Mouse (Mus musculus): ENCODE measurements around the gene Cox10. TPM values are rescaled to one million over a fixed set of nuclear protein-coding genes. Genes with fewer than 3 reads are reported as not detected.

The Cox10 gene
- polyA plus RNA-seq, 1 experiment from 2014 or later = 28.6 TPM

DNA sequence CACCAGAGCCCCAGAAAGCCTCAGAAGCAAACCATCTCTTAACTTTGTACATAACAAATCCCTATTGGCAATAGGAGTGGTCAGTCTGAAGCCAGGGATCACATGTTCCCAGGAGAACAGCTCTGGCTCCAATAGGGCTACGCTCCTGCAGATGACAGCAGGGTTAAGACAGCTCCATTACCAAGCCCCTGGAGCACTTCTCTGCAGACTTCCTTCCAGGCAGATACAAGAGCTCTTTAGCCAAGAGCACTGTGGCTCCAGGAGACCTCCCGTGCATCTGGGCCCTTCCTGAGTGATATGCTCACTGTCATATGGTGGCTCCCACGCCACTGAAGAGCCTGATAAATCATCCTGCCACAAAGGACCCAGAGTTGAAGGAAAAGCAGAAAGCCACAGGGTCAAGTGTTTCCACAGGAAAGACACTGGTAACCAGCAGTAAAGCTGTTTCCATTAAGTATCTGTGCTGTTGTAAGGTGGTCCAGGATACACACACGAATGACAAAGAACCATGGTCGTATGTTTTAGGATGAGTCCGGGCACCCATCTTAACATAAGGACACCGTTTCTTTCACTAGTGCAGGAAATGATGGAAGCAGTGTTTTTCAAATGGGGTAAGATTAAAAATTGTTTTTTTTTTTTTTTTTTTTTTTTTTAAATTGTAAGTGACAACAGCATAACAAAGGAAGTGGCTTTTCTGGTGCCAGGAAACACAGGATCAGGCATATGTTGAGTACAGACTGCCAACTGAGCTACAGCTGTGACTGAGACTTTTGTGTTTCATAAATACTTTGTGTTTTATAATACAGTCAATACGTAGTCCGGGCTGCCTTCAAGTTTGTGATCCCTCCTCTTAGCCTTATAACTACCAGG, 90.0 kb downstream of the Cox10 start:
- Histone ChIP-seq H3K4me2 (replicated peaks) (no peak overlapping the region), H3K4me1 (replicated peaks) (no peaks in the 10 kb centered on the region), H3K9ac (no peak overlapping the region), H3K9me3 (no peaks in the 10 kb centered on the region), H3K36me3 (no peaks in the 10 kb centered on the region), H3K27me3 (replicated peaks) (no peaks in the 10 kb centered on the region), H3K4me3 (replicated peaks) (no peak overlapping the region), H3K27ac (no peak overlapping the region)
- 73% methylated on average over 9 of the region's 9 CpGs for WGBS
- ATAC-seq = no peak

DNA sequence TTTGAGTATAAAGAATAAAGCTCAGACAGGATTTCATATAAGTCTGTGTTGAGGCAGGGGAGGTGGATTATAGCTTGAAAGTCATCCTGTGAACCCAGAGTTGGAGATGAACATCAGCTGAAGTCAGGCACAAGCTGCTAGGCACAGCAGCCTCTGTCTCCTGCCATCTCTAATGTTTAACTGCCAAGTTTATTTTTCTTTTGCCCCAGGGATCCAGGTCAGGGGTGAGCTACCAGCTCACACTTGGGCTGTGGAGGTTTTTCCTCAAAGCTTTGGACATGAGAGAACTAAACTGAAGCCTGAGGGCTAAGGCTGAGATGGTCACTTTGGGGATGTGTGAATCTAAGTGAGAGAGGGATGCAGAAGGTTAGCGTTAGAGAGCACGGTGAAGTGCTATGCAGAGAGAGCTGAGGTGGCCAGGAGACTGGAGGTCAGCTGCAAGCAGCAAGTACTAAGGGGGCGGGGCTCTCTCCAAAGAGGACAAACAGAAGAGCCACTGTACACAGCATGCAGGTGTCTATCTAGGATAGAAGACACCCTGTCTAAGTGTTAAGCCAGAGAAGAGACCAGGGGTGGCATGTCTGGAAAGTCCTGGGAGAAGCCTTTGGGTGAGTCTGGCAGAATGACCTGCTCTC, 91.1 kb downstream of the Cox10 start:
- Histone ChIP-seq H3K27me3 (replicated peaks) (no peaks in the 10 kb centered on the region), H3K4me1 (replicated peaks) (no peaks in the 10 kb centered on the region), H3K9me3 (no peaks in the 10 kb centered on the region), H3K9ac (no peak overlapping the region), H3K4me2 (replicated peaks) (no peak overlapping the region), H3K4me3 (replicated peaks) (no peak overlapping the region), H3K27ac (no peak overlapping the region), H3K36me3 (no peaks in the 10 kb centered on the region)
- WGBS = 69% methylated on average over 3 of the region's 3 CpGs
- no peak for ATAC-seq

DNA sequence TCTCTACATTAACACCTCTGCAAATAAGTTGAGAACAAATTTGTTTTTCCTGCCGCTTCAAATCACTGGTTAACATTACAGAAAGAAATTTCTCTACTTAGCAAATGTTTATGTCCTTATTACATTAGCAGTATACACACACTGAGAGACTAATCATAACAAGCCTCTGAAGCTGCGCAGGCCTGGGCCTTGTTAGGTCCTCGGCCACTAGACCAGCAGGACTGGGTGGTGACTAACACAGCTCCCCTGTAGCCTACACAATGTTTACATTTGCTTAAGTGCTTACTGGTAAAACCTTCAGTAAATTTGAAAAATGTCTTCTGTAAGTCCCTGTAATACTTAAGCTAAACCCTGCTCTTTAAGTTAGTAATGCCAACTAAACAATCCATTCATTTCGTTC, 92.6 kb downstream of the Cox10 start:
- Histone ChIP-seq H3K9ac (no peak overlapping the region), H3K4me3 (replicated peaks) (no peak overlapping the region)
- 38% methylated on average over 4 of the region's 4 CpGs for WGBS

DNA sequence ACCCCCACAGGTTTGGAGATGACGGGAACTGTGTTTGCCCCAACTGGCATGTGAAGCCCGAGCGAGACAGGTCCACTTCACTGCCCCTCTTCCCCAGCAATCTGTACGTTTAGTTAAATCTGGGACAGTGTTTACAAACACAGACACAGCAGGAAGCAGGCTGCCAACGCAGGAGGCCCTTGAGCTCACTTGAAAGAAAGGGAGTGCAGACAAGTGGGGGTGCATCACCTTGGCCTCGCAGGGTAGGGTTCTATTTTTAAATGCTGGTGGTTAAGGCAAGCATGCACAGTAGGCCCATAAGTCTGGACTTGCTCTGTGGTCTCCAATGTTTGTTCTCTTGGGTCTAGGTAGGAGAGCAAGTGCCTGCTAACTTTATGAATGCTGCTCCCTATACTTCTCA, 93.8 kb downstream of the Cox10 start:
- H3K27ac ChIP-seq = no peak overlapping the region
- H3K4me2 ChIP-seq (replicated peaks) = no peak overlapping the region
- WGBS = 53% methylated on average over 6 of the region's 6 CpGs
- no peak overlapping the region for H3K4me3 ChIP-seq (replicated peaks)
- H3K9ac ChIP-seq = no peak overlapping the region
- H3K36me3 ChIP-seq = no peaks in the 10 kb centered on the region
- H3K4me1 ChIP-seq (replicated peaks) = no peaks in the 10 kb centered on the region
- no peaks in the 10 kb centered on the region for H3K9me3 ChIP-seq
- no peaks in the 10 kb centered on the region for H3K27me3 ChIP-seq (replicated peaks)
- no peak for ATAC-seq

More for the DNA sequence above, 92.6 kb downstream of the Cox10 start:
- no peaks in the 10 kb centered on the region for H3K4me1 ChIP-seq (replicated peaks)
- no peak for ATAC-seq
- H3K27me3 ChIP-seq (replicated peaks) = no peaks in the 10 kb centered on the region
- H3K4me2 ChIP-seq (replicated peaks) = no peak overlapping the region
- no peak overlapping the region for H3K27ac ChIP-seq
- no peaks in the 10 kb centered on the region for H3K9me3 ChIP-seq
- H3K36me3 ChIP-seq = no peaks in the 10 kb centered on the region

DNA sequence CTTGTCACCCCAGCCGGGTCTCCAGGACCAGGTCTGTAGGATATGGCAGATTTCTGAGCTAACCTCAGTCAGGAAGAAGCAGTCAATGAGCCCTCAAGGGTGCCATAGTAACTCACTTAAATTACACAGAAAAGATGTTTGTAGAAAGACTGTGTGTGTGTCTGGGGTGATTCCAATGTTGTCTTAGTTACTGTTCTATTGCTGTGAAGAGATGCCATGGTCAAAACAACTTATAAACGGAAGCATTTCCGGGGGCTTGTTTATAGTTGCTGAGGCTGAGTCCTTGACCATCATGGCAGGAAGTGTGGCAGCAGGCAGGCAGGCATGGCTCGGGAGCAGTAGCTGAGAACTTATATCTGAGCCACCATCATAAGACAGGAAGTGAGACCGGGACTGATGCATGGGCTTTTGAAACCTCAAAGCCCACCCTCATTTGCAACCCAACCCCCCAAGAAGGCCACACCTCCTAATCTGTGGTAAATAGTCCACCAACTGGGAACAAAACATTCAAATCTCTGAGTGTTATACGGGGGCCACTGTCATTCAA, 94.6 kb downstream of the Cox10 start:
- 66% methylated on average over 6 of the region's 6 CpGs for WGBS
- no peak for ATAC-seq
- no peak overlapping the region for H3K9ac ChIP-seq
- no peak overlapping the region for H3K27ac ChIP-seq
- no peaks in the 10 kb centered on the region for H3K27me3 ChIP-seq (replicated peaks)
- no peaks in the 10 kb centered on the region for H3K9me3 ChIP-seq
- no peaks in the 10 kb centered on the region for H3K36me3 ChIP-seq
- H3K4me2 ChIP-seq (replicated peaks) = no peak overlapping the region
- no peak overlapping the region for H3K4me3 ChIP-seq (replicated peaks)
- no peaks in the 10 kb centered on the region for H3K4me1 ChIP-seq (replicated peaks)

DNA sequence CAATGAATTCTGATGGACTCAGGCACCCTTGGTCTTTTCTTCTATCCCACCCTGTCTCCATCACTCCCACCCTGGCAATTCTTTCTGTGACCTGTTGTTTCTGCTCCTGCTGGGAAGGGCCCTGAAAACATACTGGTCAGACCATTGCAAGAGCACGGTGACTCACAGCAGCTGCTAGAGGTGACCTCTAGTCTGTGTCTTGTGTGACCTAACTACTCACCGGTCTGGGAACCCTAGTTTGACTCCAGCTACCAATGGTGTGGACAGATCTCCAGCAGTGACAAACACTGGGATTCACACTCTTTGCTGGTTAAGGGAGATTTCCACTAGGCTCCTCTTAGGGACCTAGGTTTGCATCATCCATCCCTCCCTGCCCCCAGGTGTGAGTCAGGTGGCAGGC, 101.5 kb downstream of the Cox10 start:
- no peaks in the 10 kb centered on the region for H3K9me3 ChIP-seq
- 82% methylated on average over 2 of the region's 2 CpGs for WGBS
- ATAC-seq = no peak
- H3K4me1 ChIP-seq (replicated peaks) = no peaks in the 10 kb centered on the region
- H3K4me2 ChIP-seq (replicated peaks) = no peak overlapping the region
- no peak overlapping the region for H3K4me3 ChIP-seq (replicated peaks)
- no peaks in the 10 kb centered on the region for H3K36me3 ChIP-seq
- no peak overlapping the region for H3K27ac ChIP-seq
- no peak overlapping the region for H3K9ac ChIP-seq
- no peaks in the 10 kb centered on the region for H3K27me3 ChIP-seq (replicated peaks)

DNA sequence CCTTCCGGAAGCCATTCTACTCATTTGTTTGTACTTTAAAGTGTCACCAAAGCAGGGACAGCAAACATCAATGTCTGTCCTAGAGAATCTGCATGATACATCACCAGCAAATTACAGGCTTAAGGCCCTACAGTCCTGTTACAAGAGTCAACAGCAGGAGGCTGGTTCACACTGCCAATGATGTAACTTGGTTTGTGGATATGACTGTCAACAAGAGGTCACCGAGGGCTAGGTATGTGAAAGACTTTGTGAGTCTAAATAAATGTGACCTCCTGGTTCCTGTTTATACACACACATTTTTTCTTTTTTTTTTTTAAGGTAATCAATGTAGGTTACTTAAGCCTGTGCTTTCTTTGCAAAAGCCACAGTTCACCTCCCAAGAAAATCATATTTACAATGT, 102.5 kb downstream of the Cox10 start:
- H3K9me3 ChIP-seq = no peaks in the 10 kb centered on the region

DNA sequence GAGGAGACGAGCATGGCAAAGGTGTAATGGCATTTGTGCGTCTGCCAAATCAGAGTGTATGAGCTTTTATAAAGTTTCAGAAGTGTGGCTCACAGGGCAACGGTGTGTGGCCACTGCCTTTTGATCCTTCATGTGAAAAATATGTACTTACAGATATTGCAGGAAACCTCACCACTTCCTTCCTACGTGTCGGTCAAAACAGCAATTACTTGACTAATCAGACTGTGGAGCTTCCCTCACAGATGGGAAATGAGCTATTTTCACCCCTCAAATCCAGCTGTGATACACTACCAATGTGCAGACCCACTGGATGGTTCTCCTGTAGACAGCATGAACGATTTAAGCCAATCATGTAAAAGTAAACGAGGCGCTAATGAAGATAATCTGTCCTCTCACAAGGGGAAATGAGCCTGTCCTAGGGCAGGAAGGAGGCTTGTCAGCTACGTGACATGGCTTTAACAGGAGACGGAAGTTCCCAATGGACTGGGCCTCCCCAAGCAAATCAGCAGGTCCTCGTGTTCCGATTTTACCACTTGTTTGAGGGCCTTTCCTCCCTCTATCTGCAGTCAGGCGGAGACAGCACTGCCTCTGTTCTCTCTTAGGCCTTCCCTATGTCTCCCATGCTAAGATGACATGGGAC, 103.9 kb downstream of the Cox10 start:
- H3K9me3 ChIP-seq = no peaks in the 10 kb centered on the region
- no peaks in the 10 kb centered on the region for H3K4me1 ChIP-seq (replicated peaks)
- H3K27me3 ChIP-seq (replicated peaks) = no peaks in the 10 kb centered on the region
- no peak overlapping the region for H3K9ac ChIP-seq
- H3K4me3 ChIP-seq (replicated peaks) = no peak overlapping the region
- no peaks in the 10 kb centered on the region for H3K36me3 ChIP-seq
- H3K4me2 ChIP-seq (replicated peaks) = no peak overlapping the region
- no peak for ATAC-seq
- 86% methylated on average over 13 of the region's 13 CpGs for WGBS
- H3K27ac ChIP-seq = no peak overlapping the region

More for the DNA sequence above, 102.5 kb downstream of the Cox10 start:
- H3K4me3 ChIP-seq (replicated peaks) = no peak overlapping the region
- H3K36me3 ChIP-seq = no peaks in the 10 kb centered on the region
- WGBS = 75% methylated on average over 2 of the region's 2 CpGs
- no peak overlapping the region for H3K27ac ChIP-seq
- H3K4me1 ChIP-seq (replicated peaks) = no peaks in the 10 kb centered on the region
- no peak overlapping the region for H3K4me2 ChIP-seq (replicated peaks)
- H3K9ac ChIP-seq = no peak overlapping the region
- ATAC-seq = no peak
- no peaks in the 10 kb centered on the region for H3K27me3 ChIP-seq (replicated peaks)

DNA sequence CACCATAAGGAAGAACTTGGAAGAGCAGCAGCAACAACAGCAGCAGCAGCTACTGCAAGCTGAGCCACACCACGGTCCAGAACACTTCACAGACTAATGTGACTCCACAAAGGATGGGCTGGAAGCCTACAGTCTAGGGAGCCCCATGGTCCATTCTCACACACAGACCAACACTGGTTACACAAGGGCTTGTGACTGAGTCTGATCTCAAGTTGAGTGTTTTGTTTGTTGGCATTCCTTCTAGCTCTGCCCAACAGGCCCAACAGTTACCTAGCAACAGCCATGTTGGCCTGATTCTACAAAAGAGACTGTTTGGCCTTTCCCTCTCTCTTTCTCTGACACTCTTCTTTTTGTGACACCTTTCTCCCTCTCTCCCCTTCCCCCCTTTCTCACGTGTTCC, 105.3 kb downstream of the Cox10 start:
- no peak for ATAC-seq
- Histone ChIP-seq H3K9me3 (no peaks in the 10 kb centered on the region), H3K4me3 (replicated peaks) (no peak overlapping the region), H3K27ac (no peak overlapping the region), H3K4me2 (replicated peaks) (no peak overlapping the region), H3K4me1 (replicated peaks) (peaks cover 6% of the 10 kb centered on the region; the same call in 1 of the 2 replicates), H3K27me3 (replicated peaks) (no peaks in the 10 kb centered on the region), H3K9ac (no peak overlapping the region), H3K36me3 (no peaks in the 10 kb centered on the region)
- WGBS = 91% methylated on average over 2 of the region's 2 CpGs

DNA sequence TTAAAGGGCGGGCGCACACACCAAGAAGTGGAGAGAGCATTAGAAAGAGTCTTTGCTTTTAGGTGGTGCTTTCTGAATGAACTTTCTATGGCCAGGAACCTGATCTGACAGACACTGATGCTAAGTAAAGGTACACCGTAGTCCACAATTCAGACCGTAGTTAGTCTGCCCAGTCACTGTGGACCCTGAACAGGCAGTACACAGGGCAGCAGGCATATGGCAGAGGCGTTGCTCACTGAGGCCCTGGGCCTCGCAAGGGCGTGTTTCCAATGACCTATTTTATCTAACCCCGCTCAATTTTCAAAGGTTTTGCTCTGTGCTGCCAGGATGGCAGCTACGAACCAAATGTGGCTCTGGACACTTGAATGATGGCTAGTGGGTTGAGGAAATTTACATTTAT, 107.8 kb downstream of the Cox10 start:
- WGBS = 88% methylated on average over 9 of the region's 9 CpGs
- Histone ChIP-seq H3K36me3 (no peaks in the 10 kb centered on the region), H3K27ac (no peak overlapping the region), H3K4me1 (replicated peaks) (peaks cover 13% of the 10 kb centered on the region; the same call in 1 of the 2 replicates), H3K4me3 (replicated peaks) (no peak overlapping the region), H3K9ac (no peak overlapping the region), H3K27me3 (replicated peaks) (no peaks in the 10 kb centered on the region), H3K9me3 (no peaks in the 10 kb centered on the region), H3K4me2 (replicated peaks) (no peak overlapping the region)
- ATAC-seq = peak; percentile 61

DNA sequence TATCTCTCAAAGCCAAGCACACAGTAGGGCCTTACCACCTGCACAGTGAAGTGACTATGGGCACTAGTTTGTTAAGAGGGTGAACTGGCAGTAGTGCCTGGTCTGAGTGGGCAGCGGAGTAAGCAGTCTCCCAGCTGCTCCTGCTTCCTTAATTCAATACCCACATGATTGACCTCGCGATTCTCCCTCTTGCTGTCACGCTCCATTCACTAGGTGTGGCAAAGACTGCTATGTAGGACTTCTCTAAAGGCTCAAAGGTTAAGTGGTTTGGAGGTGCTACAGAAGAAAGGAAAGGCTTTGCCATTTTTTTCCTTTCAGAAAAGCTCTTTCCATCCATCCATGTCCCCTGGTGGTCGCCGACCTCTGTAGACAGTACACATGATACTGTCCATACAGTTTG, 108.5 kb downstream of the Cox10 start:
- H3K36me3 ChIP-seq = no peaks in the 10 kb centered on the region
- no peak overlapping the region for H3K4me3 ChIP-seq (replicated peaks)
- no peak for ATAC-seq
- WGBS = 90% methylated on average over 6 of the region's 6 CpGs
- H3K4me2 ChIP-seq (replicated peaks) = no peak overlapping the region
- no peak overlapping the region for H3K27ac ChIP-seq
- no peak overlapping the region for H3K9ac ChIP-seq
- no peaks in the 10 kb centered on the region for H3K27me3 ChIP-seq (replicated peaks)
- no peaks in the 10 kb centered on the region for H3K9me3 ChIP-seq
- peaks cover 14% of the 10 kb centered on the region; the same call in 1 of the 2 replicates for H3K4me1 ChIP-seq (replicated peaks)

DNA sequence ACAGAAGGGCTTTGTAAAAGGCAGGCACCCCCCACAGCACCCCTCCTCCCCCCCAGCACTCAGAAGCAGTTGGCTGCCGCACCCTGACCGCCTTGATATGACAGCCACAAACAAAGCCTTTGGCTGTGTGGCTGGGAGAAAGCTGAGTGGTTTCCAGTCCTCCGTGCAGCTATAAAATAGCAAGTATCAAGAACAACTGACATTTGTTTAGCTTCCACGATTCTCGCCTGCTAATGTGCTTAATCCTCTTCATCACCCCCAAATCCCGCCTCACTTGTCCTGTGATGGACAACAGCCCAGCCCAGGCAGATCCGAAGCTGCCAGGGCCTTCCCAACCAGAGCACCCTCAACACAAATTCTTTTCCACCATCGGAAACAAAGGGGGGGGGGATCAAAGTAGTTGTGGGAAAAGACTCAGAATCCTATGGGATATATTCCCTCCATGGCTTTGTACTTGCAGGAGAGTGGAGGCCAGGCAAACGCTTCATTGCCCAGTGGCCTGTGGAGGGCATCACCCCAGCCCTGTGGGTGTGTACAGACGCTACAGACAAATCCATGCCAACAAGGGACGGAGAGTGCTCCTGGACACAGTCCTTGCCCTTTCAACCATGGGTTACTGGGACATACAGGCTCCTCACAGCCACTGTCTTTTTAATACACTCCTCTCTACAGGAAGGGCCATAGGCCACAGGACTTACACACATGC, 109.9 kb downstream of the Cox10 start:
- 47% methylated on average over 11 of the region's 11 CpGs for WGBS

More for the DNA sequence above, 109.9 kb downstream of the Cox10 start:
- Histone ChIP-seq H3K4me2 (replicated peaks) (no peak overlapping the region), H3K4me3 (replicated peaks) (no peak overlapping the region), H3K36me3 (no peaks in the 10 kb centered on the region), H3K27me3 (replicated peaks) (no peaks in the 10 kb centered on the region), H3K9ac (no peak overlapping the region), H3K27ac (no peak overlapping the region), H3K4me1 (replicated peaks) (peaks cover 16% of the 10 kb centered on the region; the same call in 1 of the 2 replicates), H3K9me3 (no peaks in the 10 kb centered on the region)
- ATAC-seq = no peak

Data from intestine, embryonic 15.5 days (tissue).